Mouse (Mus musculus) G1E (cell line): ENCODE data around the gene Pjvk.

Experiments
- CTCF ChIP-seq: IDR thresholded peaks from 2 replicates; pipeline ENCODE4 v1.5.1; 2012; ENCODE audit warnings: low read depth, low read length, inconsistent platforms, mixed read lengths
- GATA1 ChIP-seq: IDR thresholded peaks from 2 replicates; pipeline ENCODE4 v1.6.1; 2012; ENCODE audit warnings: borderline replicate concordance, low read length, inconsistent platforms, mixed read lengths
- POLR2AphosphoS5 ChIP-seq: IDR thresholded peaks from 2 replicates; pipeline ENCODE4 v1.6.1; 2012; ENCODE audit warnings: low read depth, low read length, inconsistent platforms; ENCODE audit not compliant: insufficient replicate concordance
- TAL1 ChIP-seq: conservative IDR thresholded peaks from 2 replicates; pipeline ENCODE4 v1.6.1; 2012; ENCODE audit warnings: low read depth, low read length, inconsistent platforms, mixed read lengths

- TF ChIP-seq GATA1, result no peak
- no peak for TF ChIP-seq POLR2AphosphoS5
- no peak for TF ChIP-seq CTCF
- TF ChIP-seq TAL1, result no peak
Measured at GRCm38 (mm10) chr2:76667200-76667599, 18.9 kb downstream of the Pjvk start.
